Mouse (Mus musculus): Measurements from ENCODE around the gene Tomm40l. TPM values are rescaled to one million over a fixed set of nuclear protein-coding genes. Genes with fewer than 3 reads are reported as not detected.

Gene Tomm40l
- total RNA-seq, 2 experiments from 2014 or later: 25.0 to 46.9 TPM

DNA sequence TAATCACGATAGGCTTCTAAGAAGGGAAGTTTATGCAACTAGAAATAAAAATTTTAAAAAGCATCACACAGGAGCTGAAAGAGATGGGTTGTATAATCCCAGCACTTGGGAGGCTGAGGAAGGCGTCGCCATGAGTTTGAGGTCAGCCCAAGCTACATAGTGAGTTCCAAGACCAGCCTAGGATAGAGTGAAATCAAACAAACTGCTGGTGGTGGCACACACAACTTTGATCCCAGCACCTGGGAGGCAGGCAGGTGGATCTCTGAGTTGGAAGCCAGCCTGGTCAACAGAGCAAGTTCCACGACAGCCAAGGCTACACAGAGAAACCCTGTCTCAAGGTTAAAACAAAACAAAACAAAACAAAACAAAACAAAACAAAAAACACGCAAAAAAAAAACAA lies 10.0 kb upstream of the Tomm40l start:
- ATAC-seq (replicated peaks; ENCODE audit: low FRiP score, low TSS enrichment, poor library complexity, severe bottlenecking): no peak

GRCm38 (mm10) chr1:171231844-171232243 lies 9.5 kb upstream of the Tomm40l start:
- no peak for ATAC-seq (replicated peaks; ENCODE audit: low FRiP score, low TSS enrichment, poor library complexity, severe bottlenecking)

DNA sequence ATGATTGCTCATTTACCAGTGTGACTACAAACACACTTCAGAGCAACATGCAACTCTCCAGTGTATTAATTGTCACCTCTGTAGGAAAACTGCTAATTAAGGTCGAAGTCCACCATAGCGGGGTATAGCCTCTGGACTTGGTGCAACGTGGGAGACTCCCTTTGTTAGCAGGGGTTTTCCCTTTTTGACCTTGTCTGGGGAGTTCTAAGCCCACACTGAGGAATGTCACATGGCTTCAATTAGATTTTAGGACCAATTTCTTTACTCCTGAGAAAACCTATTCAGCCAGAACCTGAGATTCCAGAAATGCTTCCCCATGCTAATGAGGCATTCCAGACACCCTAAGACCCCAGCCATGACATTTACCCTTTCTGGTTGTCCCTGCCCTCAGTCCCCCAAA lies 7.9 kb upstream of the Tomm40l start:
- no peak for ATAC-seq (replicated peaks; ENCODE audit: low FRiP score, low TSS enrichment, poor library complexity, severe bottlenecking)

DNA sequence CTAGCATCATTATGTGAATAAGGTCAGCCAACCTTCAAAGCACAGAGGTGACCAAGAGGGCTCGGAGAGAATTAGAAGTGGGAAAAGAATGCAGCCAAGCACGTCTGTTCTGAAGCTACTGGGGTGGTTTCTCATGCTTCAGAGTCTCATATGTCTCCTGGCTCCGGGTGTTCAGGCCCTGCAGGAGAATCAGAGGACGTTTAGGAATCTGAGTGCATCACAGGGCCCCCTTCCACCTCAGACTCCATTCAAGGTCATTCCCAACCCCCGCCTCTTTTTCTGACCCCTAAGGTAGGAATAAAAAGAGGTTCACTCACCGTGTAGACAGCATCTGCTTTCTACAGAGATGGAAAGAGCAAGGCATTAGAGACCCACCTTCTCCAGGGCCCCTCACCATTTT lies 7.4 kb upstream of the Tomm40l start:
- ATAC-seq (replicated peaks; ENCODE audit: low FRiP score, low TSS enrichment, poor library complexity, severe bottlenecking): no peak

DNA sequence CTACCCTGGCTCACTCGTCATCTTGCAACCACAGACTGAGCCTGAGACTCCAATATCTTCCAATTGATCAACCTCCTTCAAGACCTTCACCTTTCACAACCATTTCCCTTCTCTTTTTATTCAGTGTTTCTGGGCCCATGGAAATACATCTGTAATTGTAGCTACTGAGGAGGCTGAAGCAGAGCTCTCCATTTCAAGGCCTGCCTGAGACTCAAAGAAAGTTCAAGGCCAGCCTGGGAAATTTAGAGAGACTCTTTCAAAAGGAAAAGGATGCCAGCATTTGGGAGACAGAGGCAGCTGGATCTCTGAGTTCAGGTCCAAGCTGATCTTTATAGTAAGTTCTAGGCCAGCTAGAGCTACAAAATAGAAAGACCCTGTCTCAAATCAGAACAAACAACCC lies 5.6 kb upstream of the Tomm40l start:
- ATAC-seq (replicated peaks; ENCODE audit: low FRiP score, low TSS enrichment, poor library complexity, severe bottlenecking): no peak

- ATAC-seq (replicated peaks; ENCODE audit: low FRiP score, low TSS enrichment, poor library complexity, severe bottlenecking): no peak
Observed at GRCm38 (mm10) chr1:171226780-171227179, 4.5 kb upstream of the Tomm40l start.

DNA sequence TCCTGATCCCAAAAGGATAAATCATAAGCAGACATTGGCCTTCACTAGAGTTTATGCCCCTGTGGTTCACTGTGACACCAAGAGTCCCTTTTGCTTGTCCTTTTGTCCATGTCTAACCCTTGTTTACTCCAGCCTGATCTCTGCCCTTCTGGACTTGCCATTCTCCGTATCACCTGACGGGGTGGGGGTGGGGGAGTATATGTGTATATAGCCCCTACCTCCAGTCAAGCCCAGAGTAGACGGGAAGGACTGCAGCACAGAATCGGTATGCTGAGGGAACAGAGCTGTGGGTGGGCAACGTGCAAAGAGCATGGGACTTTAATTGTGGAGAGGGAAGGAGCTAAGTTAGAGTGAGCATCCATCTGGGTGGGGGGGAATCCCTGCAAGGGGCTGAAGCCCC lies 2.5 kb upstream of the Tomm40l start, which contains the start of gene Apoa2:
Gene Apoa2, plus strand, starts transcription at position 198 of the 400 bp plus-strand sequence.
- ATAC-seq (replicated peaks; ENCODE audit: low FRiP score, low TSS enrichment, poor library complexity, severe bottlenecking): no peak

DNA sequence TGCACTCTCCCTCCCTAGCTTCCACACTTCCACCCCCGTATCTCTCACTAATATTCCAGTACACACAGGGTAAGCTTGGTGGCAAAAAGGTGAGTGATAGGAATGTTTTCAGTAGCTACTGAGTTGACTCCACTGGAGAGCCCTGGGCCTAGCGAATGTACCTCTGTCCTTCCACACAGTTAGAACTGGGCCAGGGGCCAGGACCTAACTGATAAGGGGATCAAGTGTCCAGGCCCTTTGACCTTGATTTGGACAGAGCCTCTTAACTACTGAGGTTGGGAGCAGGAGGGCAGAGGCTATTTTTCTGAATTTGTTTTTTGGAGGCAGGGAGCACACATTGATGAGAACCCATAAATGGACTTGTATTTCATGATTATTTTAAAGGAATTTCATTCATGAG lies 1.5 kb upstream of the Tomm40l start:
- ATAC-seq (replicated peaks; ENCODE audit: low FRiP score, low TSS enrichment, poor library complexity, severe bottlenecking): no peak

DNA sequence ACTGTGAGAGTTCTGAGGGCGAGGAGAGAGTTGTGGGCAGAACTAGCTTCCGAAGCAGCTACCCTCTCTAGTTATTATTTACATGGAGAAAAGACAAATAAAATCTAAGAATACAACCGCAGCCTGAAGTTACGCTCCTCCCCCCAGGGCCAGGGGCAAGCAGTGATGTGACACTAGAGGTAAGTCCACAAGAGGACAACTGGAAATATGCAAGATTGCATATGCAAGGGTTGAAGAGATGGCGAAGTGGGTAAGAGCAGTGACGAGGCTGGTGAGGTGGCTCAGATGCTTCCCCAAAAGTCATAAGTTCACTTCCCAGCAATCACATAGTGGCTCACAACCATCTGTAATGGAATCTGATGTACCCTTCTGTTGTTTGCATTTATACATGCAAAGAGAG lies 854 bp upstream of the Tomm40l start:
- no peak for ATAC-seq (replicated peaks; ENCODE audit: low FRiP score, low TSS enrichment, poor library complexity, severe bottlenecking)

GRCm38 (mm10) chr1:171221281-171222193 lies 777 bp downstream of the Tomm40l start:
- ATAC-seq (replicated peaks; ENCODE audit: low FRiP score, low TSS enrichment, poor library complexity, severe bottlenecking): no peak

- ATAC-seq (replicated peaks; ENCODE audit: low FRiP score, low TSS enrichment, poor library complexity, severe bottlenecking): peak; percentile 56
Observed at GRCm38 (mm10) chr1:171220871-171221270, 1.4 kb downstream of the Tomm40l start.

DNA sequence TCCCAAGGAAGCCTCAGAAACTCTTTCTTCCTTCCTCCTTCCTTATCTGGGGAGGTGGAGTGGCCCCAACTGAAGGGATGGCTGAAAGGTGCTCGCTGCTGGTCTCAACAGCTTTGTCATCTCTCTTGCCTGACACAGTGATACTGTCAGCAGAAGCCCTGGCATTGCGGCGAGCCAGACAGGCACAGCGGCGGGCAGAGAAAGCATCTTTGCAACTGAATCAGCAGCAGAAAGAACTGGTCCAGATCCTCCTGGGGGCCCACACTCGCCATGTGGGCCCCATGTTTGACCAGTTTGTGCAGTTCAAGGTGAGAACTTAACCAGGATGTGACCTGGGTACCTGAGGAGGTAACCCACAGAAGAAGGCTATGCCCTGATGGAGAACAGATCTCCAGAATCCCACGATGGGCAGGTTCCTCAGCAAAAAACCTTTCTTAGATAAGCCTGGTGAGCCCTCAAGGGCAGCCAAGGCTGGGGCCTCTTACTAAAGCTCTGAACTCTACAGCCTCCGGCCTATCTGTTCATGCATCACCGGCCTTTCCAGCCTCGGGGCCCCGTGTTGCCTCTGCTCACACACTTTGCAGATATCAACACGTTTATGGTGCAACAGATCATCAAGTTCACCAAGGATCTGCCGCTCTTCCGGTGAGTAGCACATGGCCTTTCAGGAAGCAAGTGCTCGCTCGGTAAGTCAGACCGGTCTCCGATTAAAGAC lies 5.9 kb downstream of the Tomm40l start:
- no peak for ATAC-seq (replicated peaks; ENCODE audit: low FRiP score, low TSS enrichment, poor library complexity, severe bottlenecking)

DNA sequence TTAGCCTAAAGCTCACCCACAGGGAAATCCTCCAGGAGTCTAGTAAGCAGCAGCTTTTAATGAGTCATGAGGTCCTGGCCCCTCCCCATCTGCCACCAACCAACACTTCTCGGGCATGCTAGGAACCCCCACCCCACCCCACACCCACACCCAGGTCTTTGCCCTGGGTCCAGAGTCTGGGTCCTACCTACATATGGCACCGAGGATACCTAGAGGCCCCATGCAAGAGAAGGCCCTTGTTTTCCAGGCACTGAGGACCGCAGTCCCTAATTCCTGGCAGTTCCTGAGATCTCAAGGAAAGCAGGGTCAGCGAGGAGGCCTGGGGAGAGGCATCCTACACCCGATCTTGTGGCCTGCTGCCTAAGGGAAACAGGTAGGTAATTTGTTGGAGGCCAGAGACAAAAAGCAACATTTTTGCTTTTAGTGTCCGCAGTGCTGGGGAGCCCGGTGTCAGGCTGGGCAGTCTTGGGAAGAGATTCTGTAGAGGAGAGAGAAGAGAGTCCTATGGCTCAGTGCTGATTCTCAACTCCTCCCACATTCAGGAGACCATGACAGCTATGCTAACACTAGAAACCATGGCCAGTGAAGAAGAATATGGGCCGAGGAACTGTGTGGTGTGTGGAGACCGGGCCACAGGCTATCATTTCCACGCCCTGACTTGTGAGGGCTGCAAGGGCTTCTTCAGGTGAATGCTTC lies 8.4 kb downstream of the Tomm40l start, which contains the start of gene Nr1i3:
Gene Nr1i3, plus strand, starts transcription at position 170 of the 696 bp plus-strand sequence.
- no peak for ATAC-seq (replicated peaks; ENCODE audit: low FRiP score, low TSS enrichment, poor library complexity, severe bottlenecking)

GRCm38 (mm10) chr1:171212854-171213253 lies 9.5 kb downstream of the Tomm40l start:
- no peak for ATAC-seq (replicated peaks; ENCODE audit: low FRiP score, low TSS enrichment, poor library complexity, severe bottlenecking)

GRCm38 (mm10) chr1:171209409-171209808 lies 12.9 kb downstream of the Tomm40l start:
- peak; percentile 56; the same call in 1 of the 2 replicates for ATAC-seq (replicated peaks; ENCODE audit: low FRiP score, low TSS enrichment, poor library complexity, severe bottlenecking)

- ATAC-seq (replicated peaks; ENCODE audit: low FRiP score, low TSS enrichment, poor library complexity, severe bottlenecking): no peak
Observed at GRCm38 (mm10) chr1:171205704-171206493, 16.4 kb downstream of the Tomm40l start.

DNA sequence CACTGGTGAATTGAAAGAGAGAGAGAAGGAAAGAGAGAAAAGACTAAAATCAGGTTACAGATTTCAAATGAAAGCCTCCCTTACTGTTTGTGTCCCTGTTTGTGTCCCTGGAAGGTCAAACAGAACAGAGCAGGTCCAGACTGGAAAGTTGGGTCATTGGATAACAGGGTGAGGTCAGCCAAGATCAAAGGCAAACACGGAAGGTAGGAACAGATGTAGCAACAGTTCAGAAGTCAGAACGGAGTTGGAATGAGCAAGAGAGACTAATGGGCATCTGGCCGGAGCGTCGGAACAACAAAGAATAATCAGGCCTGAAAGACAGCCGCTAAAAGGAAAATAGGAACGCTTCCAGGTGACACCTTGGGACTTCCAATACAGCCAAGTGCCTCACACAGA lies 18.1 kb downstream of the Tomm40l start:
- no peak for ATAC-seq (replicated peaks; ENCODE audit: low FRiP score, low TSS enrichment, poor library complexity, severe bottlenecking)

- no peak for ATAC-seq (replicated peaks; ENCODE audit: low FRiP score, low TSS enrichment, poor library complexity, severe bottlenecking)
Observed at GRCm38 (mm10) chr1:171203471-171204248, 18.7 kb downstream of the Tomm40l start.
